Mouse (Mus musculus): ENCODE measurements at regions not wholly inside any gene's neighbourhood (a gene's known extent, or its start where the extent isn't known, plus 50 kb on each side); places are given as distances from the start of the nearest gene placed in this dataset.

GRCm38 (mm10) chr16:24143894-24144293 is 155.2 kb upstream of the Bcl6 start:
- no peak overlapping the region for H3K9ac ChIP-seq (replicated peaks; ENCODE audit: low read depth, low read length)
- H3K4me2 ChIP-seq (ENCODE audit: low read depth, low read length), result no peak overlapping the region
- TF ChIP-seq EP300 (IDR thresholded peaks at IDR 0.05; ENCODE audit: low read depth) (no peak), CTCF (IDR thresholded peaks at IDR 0.05; ENCODE audit: low read depth) (no peak)
- ATAC-seq (ENCODE audit: insufficient read depth, low read depth) (no peak), DNase-seq (ENCODE audit: low spot score) (no peak)
- H3K27ac ChIP-seq (ENCODE audit: low read depth), result no peak overlapping the region
- 86% methylated on average over 3 of the region's 3 CpGs for WGBS
- H3K36me3 ChIP-seq (replicated peaks; ENCODE audit: control insufficient read depth, insufficient read depth, low read length), result no peaks in the 10 kb centered on the region
- no peaks in the 10 kb centered on the region for H3K9me3 ChIP-seq (replicated peaks; ENCODE audit: control insufficient read depth, low read length)
- no peaks in the 10 kb centered on the region for H3K27me3 ChIP-seq (ENCODE audit: control insufficient read depth, insufficient read depth, low read length)
- no peak overlapping the region for H3K4me3 ChIP-seq (ENCODE audit: low read depth, low read length)
- no peaks in the 10 kb centered on the region for H3K4me1 ChIP-seq (ENCODE audit: control insufficient read depth, insufficient read depth)

GRCm38 (mm10) chr16:24142915-24143541 is 154.4 kb upstream of the Bcl6 start:
- H3K4me3 ChIP-seq (ENCODE audit: low read depth, low read length), result no peak overlapping the region
- TF ChIP-seq EP300 (IDR thresholded peaks at IDR 0.05; ENCODE audit: low read depth), result no peak
- no peak for TF ChIP-seq CTCF (IDR thresholded peaks at IDR 0.05; ENCODE audit: low read depth)
- no peaks in the 10 kb centered on the region for H3K27me3 ChIP-seq (ENCODE audit: control insufficient read depth, insufficient read depth, low read length)
- no peaks in the 10 kb centered on the region for H3K4me1 ChIP-seq (ENCODE audit: control insufficient read depth, insufficient read depth)
- ATAC-seq (ENCODE audit: insufficient read depth, low read depth) (no peak), DNase-seq (ENCODE audit: low spot score) (no peak)
- WGBS, result 71% methylated on average over 5 of the region's 5 CpGs
- no peaks in the 10 kb centered on the region for H3K9me3 ChIP-seq (replicated peaks; ENCODE audit: control insufficient read depth, low read length)
- H3K9ac ChIP-seq (replicated peaks; ENCODE audit: low read depth, low read length), result no peak overlapping the region
- no peaks in the 10 kb centered on the region for H3K36me3 ChIP-seq (replicated peaks; ENCODE audit: control insufficient read depth, insufficient read depth, low read length)
- H3K27ac ChIP-seq (ENCODE audit: low read depth), result no peak overlapping the region
- no peak overlapping the region for H3K4me2 ChIP-seq (ENCODE audit: low read depth, low read length)

- no peak for ATAC-seq (ENCODE audit: insufficient read depth, low read depth)
- Histone ChIP-seq H3K27me3 (ENCODE audit: control insufficient read depth, insufficient read depth, low read length) (no peaks in the 10 kb centered on the region), H3K36me3 (replicated peaks; ENCODE audit: control insufficient read depth, insufficient read depth, low read length) (no peaks in the 10 kb centered on the region)
Measured at GRCm38 (mm10) chr16:24139109-24139508, 150.5 kb upstream of the Bcl6 start.

GRCm38 (mm10) chr16:24137266-24138033 is 148.8 kb upstream of the Bcl6 start:
- ATAC-seq (ENCODE audit: insufficient read depth, low read depth), result no peak
- H3K4me2 ChIP-seq (ENCODE audit: low read depth, low read length), result no peak overlapping the region
- no peaks in the 10 kb centered on the region for H3K36me3 ChIP-seq (replicated peaks; ENCODE audit: control insufficient read depth, insufficient read depth, low read length)
- WGBS, result 77% methylated on average over 7 of the region's 7 CpGs
- no peak overlapping the region for H3K4me3 ChIP-seq (ENCODE audit: low read depth, low read length)
- no peaks in the 10 kb centered on the region for H3K27me3 ChIP-seq (ENCODE audit: control insufficient read depth, insufficient read depth, low read length)
- H3K9me3 ChIP-seq (replicated peaks; ENCODE audit: control insufficient read depth, low read length), result no peaks in the 10 kb centered on the region
- no peak for TF ChIP-seq EP300 (IDR thresholded peaks at IDR 0.05; ENCODE audit: low read depth)
- no peak for TF ChIP-seq CTCF (IDR thresholded peaks at IDR 0.05; ENCODE audit: low read depth)
- no peak overlapping the region for H3K9ac ChIP-seq (replicated peaks; ENCODE audit: low read depth, low read length)
- no peaks in the 10 kb centered on the region for H3K4me1 ChIP-seq (ENCODE audit: control insufficient read depth, insufficient read depth)
- DNase-seq (ENCODE audit: low spot score), result no peak
- H3K27ac ChIP-seq (ENCODE audit: low read depth), result no peak overlapping the region

More at GRCm38 (mm10) chr16:24139109-24139508, 150.5 kb upstream of the Bcl6 start:
- no peak for DNase-seq (ENCODE audit: low spot score)
- H3K27ac ChIP-seq (ENCODE audit: low read depth), result no peak overlapping the region
- TF ChIP-seq EP300 (IDR thresholded peaks at IDR 0.05; ENCODE audit: low read depth) (no peak), CTCF (IDR thresholded peaks at IDR 0.05; ENCODE audit: low read depth) (no peak)
- no peak overlapping the region for H3K4me2 ChIP-seq (ENCODE audit: low read depth, low read length)
- 89% methylated on average over 3 of the region's 3 CpGs for WGBS
- no peaks in the 10 kb centered on the region for H3K9me3 ChIP-seq (replicated peaks; ENCODE audit: control insufficient read depth, low read length)
- no peak overlapping the region for H3K4me3 ChIP-seq (ENCODE audit: low read depth, low read length)
- no peaks in the 10 kb centered on the region for H3K4me1 ChIP-seq (ENCODE audit: control insufficient read depth, insufficient read depth)
- no peak overlapping the region for H3K9ac ChIP-seq (replicated peaks; ENCODE audit: low read depth, low read length)

- no peaks in the 10 kb centered on the region for H3K9me3 ChIP-seq (replicated peaks; ENCODE audit: control insufficient read depth, low read length)
- ATAC-seq (ENCODE audit: insufficient read depth, low read depth), result no peak
- WGBS, result 61% methylated on average over 5 of the region's 5 CpGs
Measured at GRCm38 (mm10) chr16:24136483-24137148, 148.0 kb upstream of the Bcl6 start.

More at GRCm38 (mm10) chr16:24136483-24137148, 148.0 kb upstream of the Bcl6 start:
- no peak overlapping the region for H3K4me3 ChIP-seq (ENCODE audit: low read depth, low read length)
- no peaks in the 10 kb centered on the region for H3K4me1 ChIP-seq (ENCODE audit: control insufficient read depth, insufficient read depth)
- no peak overlapping the region for H3K4me2 ChIP-seq (ENCODE audit: low read depth, low read length)
- no peak for DNase-seq (ENCODE audit: low spot score)
- no peaks in the 10 kb centered on the region for H3K36me3 ChIP-seq (replicated peaks; ENCODE audit: control insufficient read depth, insufficient read depth, low read length)
- H3K27ac ChIP-seq (ENCODE audit: low read depth), result no peak overlapping the region
- H3K9ac ChIP-seq (replicated peaks; ENCODE audit: low read depth, low read length), result no peak overlapping the region
- TF ChIP-seq EP300 (IDR thresholded peaks at IDR 0.05; ENCODE audit: low read depth) (no peak), CTCF (IDR thresholded peaks at IDR 0.05; ENCODE audit: low read depth) (no peak)
- no peaks in the 10 kb centered on the region for H3K27me3 ChIP-seq (ENCODE audit: control insufficient read depth, insufficient read depth, low read length)

Measured in heart, postnatal 0 days (tissue).